Mouse (Mus musculus): ENCODE data around the gene Ralgapa2. TPM values are rescaled to one million over a fixed set of nuclear protein-coding genes. Genes with fewer than 3 reads are reported as not detected.

The Ralgapa2 gene
- total and polyA plus RNA-seq, 2 experiments from 2014 or later = 6.8 to 32.9 TPM

DNA sequence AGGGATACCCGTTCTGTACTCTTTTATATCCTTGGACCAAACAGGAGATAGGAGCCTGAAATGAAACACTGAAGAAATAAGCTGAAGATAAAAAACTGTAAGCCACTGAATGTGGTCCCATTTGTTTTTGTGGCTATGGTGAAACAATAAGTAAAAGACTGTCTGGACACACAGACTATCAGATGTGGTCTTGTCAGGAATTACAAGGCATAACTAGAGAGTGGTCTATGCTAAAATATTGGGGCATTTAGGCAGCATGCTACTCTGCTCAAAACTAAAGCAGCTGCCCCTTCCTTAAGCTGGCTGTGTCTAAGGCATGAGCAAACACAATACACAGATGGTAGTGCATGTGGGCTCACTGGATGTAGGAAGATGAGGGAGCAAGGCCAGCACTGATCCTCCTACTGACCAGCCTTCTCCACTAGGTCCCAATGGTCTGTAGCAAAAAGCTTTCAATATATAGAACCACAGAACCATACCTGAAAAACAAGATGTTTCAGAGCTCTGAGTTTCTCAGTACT, 211.6 kb downstream of the Ralgapa2 start:
- Histone ChIP-seq H3K9ac (no peak overlapping the region), H3K4me2 (ENCODE audit: low read depth) (no peak overlapping the region), H3K9me3 (ENCODE audit: low read length) (no peaks in the 10 kb centered on the region), H3K27me3 (ENCODE audit: insufficient read depth, low read length) (no peaks in the 10 kb centered on the region), H3K36me3 (ENCODE audit: insufficient read depth) (no peaks in the 10 kb centered on the region), H3K4me1 (ENCODE audit: insufficient read depth) (peaks cover 9% of the 10 kb centered on the region; the same call in 1 of the 2 replicates), H3K4me3 (ENCODE audit: low read depth, low read length) (no peak overlapping the region), H3K27ac (ENCODE audit: low read depth, low read length) (peak overlapping the region; percentile 54)
- DNase-seq (no peak), ATAC-seq (peak; percentile 54)
- WGBS = 30% methylated on average over 1 of the region's 1 CpGs
- TF ChIP-seq CTCF (IDR thresholded peaks at IDR 0.05; ENCODE audit: low read depth) = no peak

DNA sequence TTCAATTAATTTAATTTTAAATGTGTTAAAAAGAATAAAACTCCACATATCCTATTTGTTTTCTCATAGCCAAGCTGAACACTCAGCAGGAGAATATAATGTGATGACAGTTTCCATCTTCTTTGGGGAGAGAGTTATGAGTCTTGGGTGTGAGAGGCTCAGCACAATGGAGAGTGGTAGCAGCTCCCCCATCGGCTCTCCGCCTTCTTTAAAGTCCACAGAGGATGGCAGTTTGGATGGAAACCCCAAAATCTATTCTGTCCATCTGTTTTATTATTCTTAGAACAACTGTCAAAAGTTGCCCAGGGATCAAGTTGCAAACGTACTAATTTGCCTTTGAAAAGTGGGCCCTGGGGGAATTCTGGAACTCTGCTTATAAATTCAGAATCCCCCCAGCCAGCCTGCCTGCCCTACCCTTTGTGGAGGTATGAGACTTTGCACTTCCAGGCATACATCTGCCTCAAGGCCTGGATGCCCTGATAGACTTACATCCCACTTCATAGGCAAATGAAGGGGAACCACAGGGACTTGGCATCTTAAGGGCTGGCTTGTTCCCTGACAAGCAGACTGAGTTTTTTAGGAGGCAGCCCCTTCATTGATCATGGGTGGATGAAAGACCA, 212.2 kb downstream of the Ralgapa2 start:
- ATAC-seq = no peak
- H3K27ac ChIP-seq (ENCODE audit: low read depth, low read length) = 0 out of 2 replicates have a peak overlapping the region, but pooled peaks have one; percentile 54

DNA sequence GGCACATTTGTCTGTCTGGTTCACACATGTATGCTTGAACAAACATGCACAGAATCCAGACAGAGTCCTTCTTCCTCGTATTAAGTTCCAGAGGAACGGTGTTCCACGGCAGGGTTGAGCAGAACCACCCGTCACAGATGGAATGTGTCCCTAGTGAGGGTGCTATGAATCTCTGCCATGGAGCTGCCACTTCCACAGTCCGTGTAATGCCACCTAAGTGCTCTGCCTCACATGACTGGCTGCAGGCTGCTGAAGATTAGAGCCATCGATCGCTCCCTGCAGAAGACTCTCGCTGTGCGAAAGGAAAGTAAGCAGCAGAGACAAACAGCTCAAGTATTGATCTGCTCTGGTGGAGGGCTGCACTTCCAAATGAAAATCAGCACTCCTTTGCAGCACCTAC, 218.6 kb downstream of the Ralgapa2 start:
- Histone ChIP-seq H3K27ac (ENCODE audit: low read depth, low read length) (no peak overlapping the region), H3K36me3 (ENCODE audit: insufficient read depth) (no peaks in the 10 kb centered on the region; the same call in 1 of the 2 replicates), H3K9ac (no peak overlapping the region), H3K4me1 (ENCODE audit: insufficient read depth) (no peaks in the 10 kb centered on the region), H3K4me3 (ENCODE audit: low read depth, low read length) (no peak overlapping the region), H3K9me3 (ENCODE audit: low read length) (no peaks in the 10 kb centered on the region), H3K27me3 (ENCODE audit: insufficient read depth, low read length) (no peaks in the 10 kb centered on the region), H3K4me2 (ENCODE audit: low read depth) (no peak overlapping the region)
- ATAC-seq (no peak), DNase-seq (no peak)
- no peak for TF ChIP-seq CTCF (IDR thresholded peaks at IDR 0.05; ENCODE audit: low read depth)
- 59% methylated on average over 9 of the region's 9 CpGs for WGBS

More for the DNA sequence above, 212.2 kb downstream of the Ralgapa2 start:
- Histone ChIP-seq H3K9ac (no peak overlapping the region), H3K27me3 (ENCODE audit: insufficient read depth, low read length) (no peaks in the 10 kb centered on the region), H3K4me1 (ENCODE audit: insufficient read depth) (peaks cover 9% of the 10 kb centered on the region; the same call in 1 of the 2 replicates), H3K4me2 (ENCODE audit: low read depth) (no peak overlapping the region), H3K4me3 (ENCODE audit: low read depth, low read length) (no peak overlapping the region), H3K36me3 (ENCODE audit: insufficient read depth) (no peaks in the 10 kb centered on the region), H3K9me3 (ENCODE audit: low read length) (no peaks in the 10 kb centered on the region)
- no peak for DNase-seq
- WGBS = 20% methylated on average over 3 of the region's 3 CpGs
- TF ChIP-seq CTCF (IDR thresholded peaks at IDR 0.05; ENCODE audit: low read depth) = no peak

DNA sequence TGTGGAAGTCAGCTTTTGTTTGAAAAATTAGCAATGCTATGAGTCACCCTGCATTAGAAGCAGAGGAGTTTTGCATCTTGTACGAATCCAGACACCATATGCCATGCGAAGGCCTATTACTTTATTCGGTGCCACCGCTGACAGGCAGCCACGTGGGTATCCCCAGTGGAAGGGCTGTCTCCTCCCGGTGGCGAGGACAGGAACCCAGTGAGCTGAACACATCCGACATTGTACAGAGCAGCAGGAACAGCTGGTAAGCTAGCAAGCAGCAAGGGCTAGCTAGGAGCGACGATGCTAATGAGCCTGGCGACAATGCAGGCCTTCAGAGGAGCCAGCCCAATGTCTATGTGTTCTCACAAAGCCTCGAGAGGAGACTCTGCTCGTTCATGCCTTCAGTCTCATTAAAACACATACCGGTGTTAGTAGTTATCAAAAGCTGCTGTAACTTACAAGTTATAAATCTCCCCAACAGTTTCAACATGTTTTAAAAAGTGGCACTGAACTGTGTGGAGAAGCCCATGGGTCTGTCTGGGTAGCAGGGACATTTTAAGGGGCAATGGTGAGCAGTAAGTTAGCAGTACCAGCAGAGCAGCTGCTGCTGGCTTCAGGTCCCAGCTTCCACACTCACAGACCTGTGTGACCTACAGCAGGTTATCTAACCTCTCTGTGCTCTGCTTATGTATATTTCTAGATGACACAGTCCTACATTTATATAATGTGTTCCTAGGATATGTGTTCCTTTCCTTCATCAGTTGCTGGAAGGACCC, 221.1 kb downstream of the Ralgapa2 start:
- WGBS = 5% methylated on average over 14 of the region's 14 CpGs
- H3K4me3 ChIP-seq (ENCODE audit: low read depth, low read length) = no peak overlapping the region
- ATAC-seq = peak; percentile 95
- peak overlapping the region; percentile 46; the same call in 1 of the 2 replicates for H3K27ac ChIP-seq (ENCODE audit: low read depth, low read length)
- H3K36me3 ChIP-seq (ENCODE audit: insufficient read depth) = no peaks in the 10 kb centered on the region; the same call in 1 of the 2 replicates
- peak; percentile 48 for TF ChIP-seq CTCF (IDR thresholded peaks at IDR 0.05; ENCODE audit: low read depth)
- no peaks in the 10 kb centered on the region for H3K9me3 ChIP-seq (ENCODE audit: low read length)
- no peak overlapping the region for H3K4me2 ChIP-seq (ENCODE audit: low read depth)
- no peaks in the 10 kb centered on the region for H3K4me1 ChIP-seq (ENCODE audit: insufficient read depth)
- H3K9ac ChIP-seq = no peak overlapping the region
- no peaks in the 10 kb centered on the region for H3K27me3 ChIP-seq (ENCODE audit: insufficient read depth, low read length)
- DNase-seq = peak; percentile 79

DNA sequence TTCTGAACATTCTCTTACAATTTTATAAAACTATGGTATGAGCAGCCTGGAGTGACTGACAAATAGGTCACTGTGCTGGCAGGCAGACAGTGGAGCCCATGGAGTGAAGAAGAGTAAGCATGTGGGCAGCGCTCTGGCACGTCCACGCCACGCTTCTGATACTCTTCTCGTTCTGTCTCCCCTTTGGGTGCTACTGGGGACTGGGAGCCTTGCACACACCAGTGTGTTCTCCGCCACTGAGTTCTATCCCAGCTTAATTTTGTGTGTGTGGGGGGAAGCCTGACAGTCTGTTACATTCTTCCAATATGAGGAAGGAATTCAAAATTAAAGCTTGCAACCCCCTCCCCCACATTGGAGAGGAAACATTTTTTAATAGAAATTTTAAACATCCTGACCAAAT, 221.8 kb downstream of the Ralgapa2 start:
- H3K9me3 ChIP-seq (ENCODE audit: low read length) = no peaks in the 10 kb centered on the region
- TF ChIP-seq CTCF (IDR thresholded peaks at IDR 0.05; ENCODE audit: low read depth) = no peak
- no peak overlapping the region for H3K9ac ChIP-seq
- DNase-seq (no peak), ATAC-seq (peak; percentile 38)
- no peak overlapping the region for H3K4me3 ChIP-seq (ENCODE audit: low read depth, low read length)
- no peaks in the 10 kb centered on the region; the same call in 1 of the 2 replicates for H3K36me3 ChIP-seq (ENCODE audit: insufficient read depth)
- WGBS = 59% methylated on average over 6 of the region's 6 CpGs
- H3K4me2 ChIP-seq (ENCODE audit: low read depth) = no peak overlapping the region
- H3K27ac ChIP-seq (ENCODE audit: low read depth, low read length) = 0 out of 2 replicates have a peak overlapping the region, but pooled peaks have one; percentile 46
- H3K27me3 ChIP-seq (ENCODE audit: insufficient read depth, low read length) = no peaks in the 10 kb centered on the region
- no peaks in the 10 kb centered on the region for H3K4me1 ChIP-seq (ENCODE audit: insufficient read depth)

DNA sequence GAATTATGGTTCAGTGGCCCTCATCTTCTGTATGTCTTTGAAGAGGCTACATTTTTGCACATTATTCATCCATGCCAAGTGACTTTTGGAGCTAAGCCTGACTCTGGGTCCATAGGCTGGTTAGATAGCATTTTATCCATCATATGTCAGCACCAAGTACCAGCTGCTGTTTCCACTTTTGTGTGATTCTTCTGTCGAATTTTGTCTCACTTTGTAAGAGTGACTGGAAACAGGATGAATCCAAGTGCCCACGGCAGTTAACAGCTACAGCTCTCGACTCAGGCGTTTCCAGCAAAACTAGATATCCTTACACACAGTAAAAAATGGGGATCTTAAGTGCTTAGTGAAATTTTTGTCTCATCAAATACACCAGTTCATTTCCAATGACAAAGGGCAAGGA, 222.8 kb downstream of the Ralgapa2 start:
- Histone ChIP-seq H3K27ac (ENCODE audit: low read depth, low read length) (no peak overlapping the region), H3K4me1 (ENCODE audit: insufficient read depth) (no peaks in the 10 kb centered on the region), H3K4me3 (ENCODE audit: low read depth, low read length) (no peak overlapping the region), H3K9me3 (ENCODE audit: low read length) (no peaks in the 10 kb centered on the region), H3K36me3 (ENCODE audit: insufficient read depth) (no peaks in the 10 kb centered on the region; the same call in 1 of the 2 replicates), H3K9ac (no peak overlapping the region), H3K4me2 (ENCODE audit: low read depth) (no peak overlapping the region), H3K27me3 (ENCODE audit: insufficient read depth, low read length) (no peaks in the 10 kb centered on the region)
- no peak for TF ChIP-seq CTCF (IDR thresholded peaks at IDR 0.05; ENCODE audit: low read depth)
- DNase-seq = peak; percentile 27
- peak; percentile 5; the same call in 1 of the 2 replicates for ATAC-seq
- 58% methylated on average over 4 of the region's 4 CpGs for WGBS

DNA sequence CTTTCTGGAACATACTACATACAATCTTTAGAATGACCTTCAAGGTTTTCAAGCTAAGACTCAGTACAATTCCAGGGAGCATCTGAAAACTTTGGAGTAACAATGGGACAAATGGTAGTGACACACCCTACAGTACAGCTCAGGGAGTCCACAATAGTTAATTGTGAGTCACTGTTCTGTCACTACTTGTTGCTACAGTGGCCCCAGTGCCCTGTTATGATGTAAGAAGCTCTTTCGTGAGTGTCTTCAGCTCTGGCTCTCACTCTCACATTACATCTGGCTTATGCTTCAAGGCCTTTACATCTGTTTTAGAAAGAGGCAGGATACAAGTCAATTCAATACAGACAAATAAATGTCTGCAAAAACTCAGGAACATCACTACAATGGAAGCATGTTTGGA, 223.8 kb downstream of the Ralgapa2 start:
- no peaks in the 10 kb centered on the region for H3K36me3 ChIP-seq (ENCODE audit: insufficient read depth)
- H3K27ac ChIP-seq (ENCODE audit: low read depth, low read length) = no peak overlapping the region
- no peak for TF ChIP-seq CTCF (IDR thresholded peaks at IDR 0.05; ENCODE audit: low read depth)
- no peak for DNase-seq
- no peaks in the 10 kb centered on the region for H3K9me3 ChIP-seq (ENCODE audit: low read length)
- no peak for ATAC-seq
- H3K4me2 ChIP-seq (ENCODE audit: low read depth) = no peak overlapping the region
- no peaks in the 10 kb centered on the region for H3K27me3 ChIP-seq (ENCODE audit: insufficient read depth, low read length)
- H3K4me1 ChIP-seq (ENCODE audit: insufficient read depth) = no peaks in the 10 kb centered on the region
- no peak overlapping the region for H3K4me3 ChIP-seq (ENCODE audit: low read depth, low read length)
- no peak overlapping the region for H3K9ac ChIP-seq
- 91% methylated on average over 1 of the region's 1 CpGs for WGBS

Measured in forebrain, postnatal 0 days (tissue).